Comparison of ENCODE assay signal across 17 mouse cellular contexts in the genomic region with DNA sequence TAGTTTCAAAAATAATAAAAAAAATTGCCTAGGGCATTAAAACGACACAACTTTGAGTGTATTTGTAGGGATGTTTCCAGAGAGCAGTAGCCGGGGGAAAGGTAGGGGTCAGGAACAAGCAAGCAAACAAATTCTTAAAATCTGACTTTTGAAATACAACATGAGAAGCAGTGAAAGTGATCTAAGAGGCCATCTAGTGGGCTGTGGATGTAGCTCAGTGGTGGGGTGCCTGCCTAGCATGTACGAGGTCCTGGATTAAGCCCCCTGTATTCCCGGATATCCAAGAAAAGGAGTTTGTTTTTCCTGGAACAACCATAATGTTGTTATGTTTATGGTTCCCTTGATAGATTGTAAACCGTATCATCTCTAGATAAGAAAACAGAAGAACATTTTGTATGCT. TPM values are rescaled to one million over a fixed set of nuclear protein-coding genes. Genes with fewer than 3 reads are reported as not detected.
DNase-seq lines count a peak whose midpoint lies in the region; ATAC-seq and TF ChIP-seq lines count a peak whose summit lies in the region.
"Had no signal": no experiment of that assay in that cellular context is flagged by ENCODE, and none has a peak within 500 bp of the region (broad histone marks: within the 10 kb centered on the region; RNA-seq: fewer than 3 reads in every experiment).

No protein-coding gene starts in this region.

- peak; percentile 7 to 9 for DNase-seq in cerebellum, postnatal 14 days
- DNase-seq in cerebellum, adult 11 months: no peak
- peak; percentile 46 for DNase-seq in kidney, postnatal 0 days (ENCODE audit: low spot score)
- peak; percentile 7 for DNase-seq in retina, embryonic 14.5 days (ENCODE audit: low spot score)
- DNase-seq in retina, postnatal 1 day: no peak
- DNase-seq in stomach, postnatal 0 days (ENCODE audit: low spot score): no peak
- DNase-seq: cerebellum, adult 18-20 months; gastrocnemius, postnatal 14 days; layer of hippocampus, postnatal 36 days; right cerebral cortex, postnatal 14 days; thymus, postnatal 36 days had no signal

- H3K36me3 ChIP-seq in kidney, postnatal 0 days (ENCODE audit: insufficient read depth, low read length): no peaks in the 10 kb centered on the region
- no peaks in the 10 kb centered on the region for H3K36me3 ChIP-seq in kidney, embryonic 15.5 days
- H3K36me3 ChIP-seq in stomach, postnatal 0 days (ENCODE audit: control insufficient read depth, insufficient read depth, low read length): no peaks in the 10 kb centered on the region
- H3K36me3 ChIP-seq: forebrain, embryonic 15.5 days; limb, embryonic 15.5 days had no signal

- H3K27ac ChIP-seq in kidney, postnatal 0 days: no peak overlapping the region
- H3K27ac ChIP-seq in kidney, embryonic 15.5 days: no peak overlapping the region
- H3K27ac ChIP-seq in stomach, postnatal 0 days (replicated peaks): no peak overlapping the region
- H3K27ac ChIP-seq: forebrain, embryonic 15.5 days; hindbrain, embryonic 14.5 days; limb, embryonic 15.5 days; macrophage had no signal

- no peaks in the 10 kb centered on the region for H3K4me1 ChIP-seq in kidney, postnatal 0 days (replicated peaks; ENCODE audit: insufficient read depth, low read length)
- peaks cover 7% of the 10 kb centered on the region; the same call in 1 of the 2 replicates for H3K4me1 ChIP-seq in kidney, embryonic 15.5 days
- H3K4me1 ChIP-seq in stomach, postnatal 0 days (replicated peaks; ENCODE audit: control insufficient read depth, insufficient read depth): no peaks in the 10 kb centered on the region
- H3K4me1 ChIP-seq: limb, embryonic 15.5 days had no signal

- H3K4me3 ChIP-seq in kidney, postnatal 0 days (replicated peaks; ENCODE audit: low read depth, low read length): no peak overlapping the region
- H3K4me3 ChIP-seq in kidney, embryonic 15.5 days (replicated peaks): no peak overlapping the region
- H3K4me3 ChIP-seq in stomach, postnatal 0 days (ENCODE audit: low read depth, low read length): no peak overlapping the region
- H3K4me3 ChIP-seq: forebrain, embryonic 15.5 days; limb, embryonic 15.5 days had no signal

- 44% methylated on average over 5 of the region's 5 CpGs for WGBS in kidney, postnatal 0 days
- 35% methylated on average over 5 of the region's 5 CpGs for WGBS in kidney, embryonic 15.5 days
- 29% methylated on average over 5 of the region's 5 CpGs for WGBS in stomach, postnatal 0 days

- H3K9me3 ChIP-seq in kidney, postnatal 0 days (replicated peaks; ENCODE audit: low read length): no peaks in the 10 kb centered on the region
- no peaks in the 10 kb centered on the region for H3K9me3 ChIP-seq in kidney, embryonic 15.5 days (replicated peaks)
- H3K9me3 ChIP-seq in stomach, postnatal 0 days (ENCODE audit: control insufficient read depth, low read length): no peaks in the 10 kb centered on the region
- H3K9me3 ChIP-seq: forebrain, embryonic 15.5 days; limb, embryonic 15.5 days had no signal

- H3K9ac ChIP-seq in kidney, postnatal 0 days (ENCODE audit: low read depth, low read length): no peak overlapping the region
- H3K9ac ChIP-seq in kidney, embryonic 15.5 days: no peak overlapping the region
- no peak overlapping the region for H3K9ac ChIP-seq in stomach, postnatal 0 days (ENCODE audit: low read length)
- H3K9ac ChIP-seq: forebrain, embryonic 15.5 days; hindbrain, embryonic 14.5 days; limb, embryonic 15.5 days had no signal

- no peak for TF ChIP-seq EP300 in stomach, postnatal 0 days (optimal IDR thresholded peaks at IDR 0.05)

- peak; percentile 53; the same call in 1 of the 2 replicates for TF ChIP-seq CTCF in kidney, postnatal 0 days (IDR thresholded peaks at IDR 0.05; ENCODE audit: low read depth)
- peak; percentile 52 for TF ChIP-seq CTCF in stomach, postnatal 0 days (IDR thresholded peaks at IDR 0.05; ENCODE audit: low read depth)

- H3K27me3 ChIP-seq in kidney, postnatal 0 days (ENCODE audit: insufficient read depth, low read length): no peaks in the 10 kb centered on the region
- H3K27me3 ChIP-seq in kidney, embryonic 15.5 days: no peaks in the 10 kb centered on the region
- no peaks in the 10 kb centered on the region for H3K27me3 ChIP-seq in stomach, postnatal 0 days (ENCODE audit: control insufficient read depth, insufficient read depth, low read length)
- H3K27me3 ChIP-seq: forebrain, embryonic 15.5 days; limb, embryonic 15.5 days had no signal

- ATAC-seq in kidney, postnatal 0 days (replicated peaks; ENCODE audit: low FRiP score, low read depth): no peak
- ATAC-seq in kidney, embryonic 15.5 days (replicated peaks; ENCODE audit: low FRiP score): no peak
- ATAC-seq in stomach, postnatal 0 days (ENCODE audit: low FRiP score, low TSS enrichment): no peak
- ATAC-seq in erythroid progenitor cell, adult 5-6 weeks (replicated peaks; ENCODE audit: low FRiP score, poor library complexity, severe bottlenecking): no peak
- ATAC-seq: forebrain, embryonic 15.5 days had no signal

- H3K4me2 ChIP-seq in kidney, postnatal 0 days (ENCODE audit: low read length): no peak overlapping the region
- no peak overlapping the region for H3K4me2 ChIP-seq in kidney, embryonic 15.5 days
- H3K4me2 ChIP-seq in stomach, postnatal 0 days (replicated peaks; ENCODE audit: low read depth): no peak overlapping the region
- H3K4me2 ChIP-seq: forebrain, embryonic 15.5 days; hindbrain, embryonic 14.5 days; limb, embryonic 15.5 days had no signal

RNA-seq across cellular contexts. Expression of a gene that starts 3.8 kb away (rescaled TPM):
- 1.4 and 1.6 TPM in 2 replicates for polyA plus RNA-seq in kidney, postnatal 0 days (2015; fragmentation: Nextera tagmentation; extraction: Ambion mirVana)
- 1.3 and 1.7 TPM in 2 replicates for polyA plus RNA-seq in kidney, embryonic 15.5 days (2015; fragmentation: Nextera tagmentation; extraction: Ambion mirVana)
- 0.79 and 0.94 TPM in 2 replicates for polyA plus RNA-seq in stomach, postnatal 0 days (2015; fragmentation: Nextera tagmentation; extraction: Ambion mirVana)
- 5.0 and 5.4 TPM in 2 replicates for total RNA-seq in erythroid progenitor cell, adult 5-6 weeks (2015; ENCODE audit: low replicate concordance)
- 1.1 and 3.6 TPM in 2 replicates for total RNA-seq in erythroid progenitor cell, adult 5-6 weeks (2017; ENCODE audit: low replicate concordance)

RNA-seq across cellular contexts. Expression of a gene that starts 32.6 kb away (rescaled TPM):
- 22.5 and 26.4 TPM in 2 replicates for polyA plus RNA-seq in kidney, postnatal 0 days (2015; fragmentation: Nextera tagmentation; extraction: Ambion mirVana)
- 30.9 and 32.9 TPM in 2 replicates for polyA plus RNA-seq in kidney, embryonic 15.5 days (2015; fragmentation: Nextera tagmentation; extraction: Ambion mirVana)
- polyA plus RNA-seq in stomach, postnatal 0 days (2015; fragmentation: Nextera tagmentation; extraction: Ambion mirVana): 14.6 and 15.1 TPM in 2 replicates
- 12.3 and 31.4 TPM in 2 replicates for total RNA-seq in erythroid progenitor cell, adult 5-6 weeks (2015; ENCODE audit: low replicate concordance)
- 28.6 and 39.3 TPM in 2 replicates for total RNA-seq in erythroid progenitor cell, adult 5-6 weeks (2017; ENCODE audit: low replicate concordance)

RNA-seq across cellular contexts. Expression of a gene that starts 32.8 kb away (rescaled TPM):
- polyA plus RNA-seq in kidney, postnatal 0 days (2015; fragmentation: Nextera tagmentation; extraction: Ambion mirVana): 157 and 163 TPM in 2 replicates
- polyA plus RNA-seq in kidney, embryonic 15.5 days (2015; fragmentation: Nextera tagmentation; extraction: Ambion mirVana): 103 and 118 TPM in 2 replicates
- polyA plus RNA-seq in stomach, postnatal 0 days (2015; fragmentation: Nextera tagmentation; extraction: Ambion mirVana): 128 and 139 TPM in 2 replicates
- total RNA-seq in erythroid progenitor cell, adult 5-6 weeks (2015; ENCODE audit: low replicate concordance): 31.4 and 78.0 TPM in 2 replicates
- 13.8 and 20.5 TPM in 2 replicates for total RNA-seq in erythroid progenitor cell, adult 5-6 weeks (2017; ENCODE audit: low replicate concordance)

Comparison
In these comparisons a context has a peak if more than half of its experiments do, and no peak if none do; other contexts are left out.
1. DNase-seq: peak in cerebellum, postnatal 14 days (2 of 2), kidney, postnatal 0 days (single experiment) and retina, embryonic 14.5 days (single experiment); none in cerebellum, adult 11 months (single experiment), retina, postnatal 1 day (single experiment) and stomach, postnatal 0 days (single experiment).